Mouse (Mus musculus) gastrocnemius, postnatal 4 days (tissue): ENCODE data around the gene Hist1h3f. TPM values are rescaled to one million over a fixed set of nuclear protein-coding genes. Genes with fewer than 3 reads are reported as not detected.
A peak's percentile ranks its signal among the peaks of the same experiment; 100 is the strongest.
"Not testable (repeated sequence)": the region's sequence is repeated elsewhere in the genome, so short reads cannot be mapped to it uniquely, and the experiment has no call there.

Experiments
- DNase-seq, 2 experiments: peaks; one replicate each; pipeline ENCODE4 v3.0.0; 2021 to 2022; ENCODE audit warnings: low spot score in 2 of 2, mixed read lengths in 2 of 2
- total RNA-seq, 2 experiments: library from RNA; stranded (reverse); gene quantifications; 2 replicates each; pipeline ENCODE4 v1.2.3; 2021

Gene Hist1h3f
- total RNA-seq, 2 experiments from 2014 or later, result 92.1 to 134 TPM

DNA sequence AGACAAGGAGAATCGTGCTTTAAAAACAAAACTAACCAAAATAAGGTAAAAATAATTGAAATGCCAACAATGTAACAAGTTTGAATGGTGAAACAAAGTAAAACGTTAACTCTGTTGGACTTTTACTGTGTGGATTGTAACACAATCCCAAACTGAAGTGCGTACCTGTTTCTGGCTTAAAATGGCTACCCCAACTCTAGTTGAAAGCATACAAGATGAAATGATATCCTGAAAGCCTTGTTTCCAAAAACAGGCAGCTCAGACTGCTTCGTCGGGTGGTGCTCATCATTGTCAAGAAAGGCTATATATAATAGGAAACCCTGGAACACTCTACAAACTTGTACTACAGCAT lies 17.7 kb downstream of the Hist1h3f start:
- DNase-seq, result not testable (repeated sequence)

DNA sequence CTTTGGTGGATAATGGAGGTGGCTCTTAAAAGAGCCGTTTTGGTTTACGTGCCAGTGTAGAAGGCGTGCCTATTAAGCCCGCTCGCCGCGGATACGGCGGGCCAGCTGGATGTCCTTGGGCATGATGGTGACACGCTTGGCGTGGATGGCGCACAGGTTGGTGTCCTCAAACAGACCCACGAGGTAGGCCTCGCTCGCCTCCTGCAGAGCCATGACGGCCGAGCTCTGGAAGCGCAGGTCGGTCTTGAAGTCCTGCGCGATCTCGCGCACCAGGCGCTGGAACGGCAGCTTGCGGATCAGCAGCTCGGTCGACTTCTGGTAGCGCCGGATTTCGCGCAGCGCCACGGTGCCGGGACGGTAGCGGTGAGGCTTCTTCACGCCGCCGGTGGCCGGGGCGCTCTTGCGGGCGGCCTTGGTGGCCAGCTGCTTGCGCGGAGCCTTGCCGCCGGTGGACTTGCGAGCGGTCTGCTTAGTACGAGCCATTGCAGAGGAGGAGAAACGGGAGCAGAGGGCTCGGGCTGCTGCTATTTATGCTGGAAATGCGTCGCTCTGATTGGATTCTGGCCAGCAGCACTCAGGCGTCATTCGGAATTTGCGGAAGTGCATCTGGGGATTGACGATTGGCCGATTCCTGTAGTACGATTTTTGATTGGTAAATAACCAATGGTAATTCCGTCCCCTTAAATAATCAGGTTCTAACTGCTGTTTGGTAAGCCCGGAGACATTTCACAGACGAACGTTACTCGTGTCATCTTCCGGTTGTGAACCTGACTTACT lies 18.2 kb downstream of the Hist1h3f start, which contains the start of gene Hist1h3e:
Gene Hist1h3e, minus strand, starts transcription at position 487 of the 777 bp plus-strand sequence.
- DNase-seq, result peak; percentile 84 to 92

DNA sequence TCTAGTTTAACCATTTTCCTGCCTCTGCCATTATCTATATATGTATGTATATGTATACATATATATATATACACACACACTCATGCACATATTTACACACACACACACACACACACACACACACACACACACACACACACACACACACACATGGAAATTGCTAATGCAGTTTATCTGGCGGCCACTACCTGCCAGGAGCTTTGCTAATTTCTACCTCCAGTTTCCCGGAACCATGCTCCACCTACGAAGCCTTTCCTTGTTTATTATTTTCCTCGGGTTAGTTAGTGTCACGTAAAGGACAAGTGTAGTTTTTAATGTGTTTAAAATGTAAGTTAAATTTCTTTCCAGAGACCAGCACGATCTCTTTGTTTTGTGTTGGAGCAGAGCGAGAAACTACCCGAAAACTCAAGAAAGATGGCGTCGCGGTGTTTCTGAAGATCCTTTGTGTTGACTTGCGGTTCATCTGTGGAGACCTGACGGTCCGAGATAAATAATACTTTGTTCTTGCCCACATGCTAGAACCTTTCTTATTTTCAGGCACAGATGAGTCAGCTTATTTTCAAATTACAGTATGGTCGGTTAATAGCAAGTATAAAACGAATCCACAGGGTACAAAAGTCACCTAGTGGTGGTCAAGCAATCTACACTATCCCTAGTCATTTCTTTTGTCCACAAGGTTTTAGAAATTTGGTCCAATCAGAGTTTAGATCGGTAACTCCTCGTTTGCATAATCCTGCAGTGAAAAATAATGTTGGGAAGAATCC lies 19.0 kb downstream of the Hist1h3f start:
- DNase-seq, result no peak

DNA sequence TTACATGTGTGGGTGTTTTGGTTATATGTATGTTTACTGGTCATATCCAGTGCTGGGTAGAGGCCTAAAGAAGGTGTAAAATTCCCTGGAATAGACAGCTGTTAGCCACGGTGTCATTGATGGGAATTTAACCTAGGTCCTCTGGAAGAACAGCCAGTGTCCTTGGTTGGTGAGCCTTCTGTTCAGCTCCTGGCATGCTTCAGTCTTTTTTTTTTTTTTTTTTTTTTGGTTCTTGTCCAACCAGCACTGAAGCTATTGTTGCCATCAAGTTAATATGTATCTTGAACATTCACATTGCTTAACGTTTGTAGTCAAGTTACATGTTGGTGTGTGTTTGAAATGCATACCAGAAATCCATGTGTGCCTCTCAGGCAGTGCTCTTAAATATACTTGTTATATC lies 20.6 kb downstream of the Hist1h3f start:
- DNase-seq, result no peak

DNA sequence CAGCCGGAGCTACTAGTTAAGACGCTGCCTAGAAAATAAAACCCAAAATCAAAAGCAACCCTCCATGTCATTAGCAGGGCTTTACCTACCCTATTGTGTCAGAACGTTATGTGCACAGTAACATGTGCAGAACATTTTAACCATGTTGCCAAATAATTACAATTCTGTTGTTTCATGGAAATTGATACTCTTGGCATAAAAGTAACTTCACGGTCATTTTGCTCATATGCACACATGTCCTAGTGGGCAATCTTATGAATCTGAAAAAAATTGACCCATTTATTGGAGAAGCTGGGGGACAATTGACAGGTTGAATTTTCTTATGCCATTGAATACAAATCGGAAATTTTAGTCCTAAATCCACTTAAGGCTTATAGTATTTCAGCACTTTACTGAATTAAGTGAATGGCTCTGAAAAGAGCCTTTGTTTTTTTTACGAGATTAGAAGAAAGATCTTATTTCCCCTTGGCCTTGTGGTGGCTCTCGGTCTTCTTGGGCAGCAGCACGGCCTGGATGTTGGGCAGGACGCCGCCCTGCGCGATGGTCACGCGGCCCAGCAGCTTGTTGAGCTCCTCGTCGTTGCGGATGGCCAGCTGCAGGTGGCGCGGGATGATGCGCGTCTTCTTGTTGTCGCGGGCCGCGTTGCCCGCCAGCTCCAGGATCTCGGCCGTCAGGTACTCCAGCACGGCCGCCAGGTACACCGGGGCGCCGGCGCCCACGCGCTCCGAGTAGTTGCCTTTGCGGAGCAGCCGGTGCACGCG lies 26.6 kb downstream of the Hist1h3f start:
- not testable (repeated sequence) for DNase-seq

DNA sequence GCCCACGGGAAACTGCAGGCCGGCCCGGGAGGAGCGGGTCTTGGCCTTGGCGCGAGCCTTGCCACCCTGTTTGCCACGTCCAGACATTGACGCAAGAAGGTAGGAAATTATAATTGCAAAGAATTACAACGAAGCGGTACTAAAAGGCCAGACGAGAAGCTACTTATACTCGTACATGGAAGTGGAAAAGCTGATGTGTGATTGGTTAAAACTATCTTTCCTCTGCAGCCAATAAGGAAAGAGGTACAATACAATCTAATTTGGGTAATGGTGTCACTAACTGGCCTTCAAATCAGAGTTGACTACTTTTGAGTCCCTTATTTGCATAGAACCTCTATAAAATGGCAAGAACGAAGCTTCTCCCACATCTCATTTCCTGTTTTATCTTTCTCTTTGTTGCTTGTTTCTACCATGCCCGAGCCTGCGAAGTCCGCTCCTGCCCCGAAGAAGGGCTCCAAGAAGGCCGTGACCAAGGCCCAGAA lies 27.2 kb downstream of the Hist1h3f start, which contains the start of the genes Hist1h2ae and Hist1h2bg:
Gene Hist1h2ae, minus strand, starts transcription at position 199 of the 482 bp plus-strand sequence.
Gene Hist1h2bg, plus strand, starts transcription at position 375 of the 482 bp plus-strand sequence.
- DNase-seq, result peak in 1 of 2 experiments; percentile 53

DNA sequence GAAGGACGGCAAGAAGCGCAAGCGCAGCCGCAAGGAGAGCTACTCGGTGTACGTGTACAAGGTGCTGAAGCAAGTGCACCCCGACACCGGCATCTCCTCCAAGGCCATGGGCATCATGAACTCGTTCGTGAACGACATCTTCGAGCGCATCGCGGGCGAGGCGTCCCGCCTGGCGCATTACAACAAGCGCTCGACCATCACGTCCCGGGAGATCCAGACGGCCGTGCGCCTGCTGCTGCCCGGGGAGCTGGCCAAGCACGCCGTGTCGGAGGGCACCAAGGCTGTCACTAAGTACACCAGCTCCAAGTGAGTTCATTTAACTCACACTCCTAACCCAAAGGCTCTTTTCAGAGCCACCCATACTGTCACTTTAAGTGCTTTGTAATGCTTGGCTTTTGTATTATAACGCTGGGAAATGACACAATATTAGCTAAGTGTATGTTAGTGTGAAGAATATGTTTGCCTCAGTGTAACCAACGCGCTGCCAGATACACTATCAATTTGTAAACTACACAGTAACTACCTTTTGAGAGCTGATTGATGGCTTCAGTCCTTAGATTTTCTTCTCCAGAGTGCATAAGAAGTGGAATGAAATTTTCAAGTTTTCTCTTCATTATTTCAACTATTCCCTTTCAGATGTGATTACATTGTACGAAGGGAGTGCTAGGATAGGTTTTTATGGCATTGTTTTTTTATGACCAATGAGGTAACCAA lies 27.8 kb downstream of the Hist1h3f start:
- DNase-seq, result not testable (repeated sequence)

DNA sequence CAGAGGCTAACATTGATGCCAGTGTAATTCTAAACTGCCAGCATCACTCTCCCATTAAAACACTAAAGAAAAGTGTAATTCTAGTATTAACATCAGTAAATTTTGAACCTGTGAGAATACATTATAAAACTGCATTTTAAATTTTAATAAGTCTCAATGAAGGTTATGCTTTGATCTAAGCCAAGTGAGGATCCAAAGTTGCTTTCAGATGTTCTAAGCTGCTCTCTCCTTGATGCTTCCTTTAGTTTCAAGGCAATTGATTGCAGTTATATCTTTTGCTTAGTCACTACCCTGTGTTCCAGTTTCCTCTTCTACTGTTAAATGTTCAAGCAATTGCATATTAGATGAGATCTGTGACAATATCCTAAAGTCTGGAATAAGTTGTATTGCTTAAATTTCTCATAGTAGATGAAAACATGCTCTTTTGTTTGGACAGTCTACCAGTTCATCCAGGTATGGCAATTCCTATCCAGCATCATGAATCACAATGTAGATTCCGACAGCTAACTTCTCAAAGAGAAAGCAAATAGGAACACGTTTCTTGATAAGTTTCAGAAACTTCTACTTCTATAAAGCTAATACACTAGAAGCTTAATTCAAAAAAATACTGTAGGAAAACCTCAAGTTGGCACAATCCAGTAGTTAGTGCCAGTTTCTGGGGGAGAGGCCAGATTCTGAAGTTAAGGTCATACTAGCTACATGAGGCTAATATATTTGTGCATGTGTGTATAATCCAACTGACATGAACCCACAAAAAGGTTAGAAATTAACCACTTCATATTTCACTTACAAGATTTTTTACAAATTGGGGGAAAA lies 28.6 kb downstream of the Hist1h3f start:
- no peak for DNase-seq

DNA sequence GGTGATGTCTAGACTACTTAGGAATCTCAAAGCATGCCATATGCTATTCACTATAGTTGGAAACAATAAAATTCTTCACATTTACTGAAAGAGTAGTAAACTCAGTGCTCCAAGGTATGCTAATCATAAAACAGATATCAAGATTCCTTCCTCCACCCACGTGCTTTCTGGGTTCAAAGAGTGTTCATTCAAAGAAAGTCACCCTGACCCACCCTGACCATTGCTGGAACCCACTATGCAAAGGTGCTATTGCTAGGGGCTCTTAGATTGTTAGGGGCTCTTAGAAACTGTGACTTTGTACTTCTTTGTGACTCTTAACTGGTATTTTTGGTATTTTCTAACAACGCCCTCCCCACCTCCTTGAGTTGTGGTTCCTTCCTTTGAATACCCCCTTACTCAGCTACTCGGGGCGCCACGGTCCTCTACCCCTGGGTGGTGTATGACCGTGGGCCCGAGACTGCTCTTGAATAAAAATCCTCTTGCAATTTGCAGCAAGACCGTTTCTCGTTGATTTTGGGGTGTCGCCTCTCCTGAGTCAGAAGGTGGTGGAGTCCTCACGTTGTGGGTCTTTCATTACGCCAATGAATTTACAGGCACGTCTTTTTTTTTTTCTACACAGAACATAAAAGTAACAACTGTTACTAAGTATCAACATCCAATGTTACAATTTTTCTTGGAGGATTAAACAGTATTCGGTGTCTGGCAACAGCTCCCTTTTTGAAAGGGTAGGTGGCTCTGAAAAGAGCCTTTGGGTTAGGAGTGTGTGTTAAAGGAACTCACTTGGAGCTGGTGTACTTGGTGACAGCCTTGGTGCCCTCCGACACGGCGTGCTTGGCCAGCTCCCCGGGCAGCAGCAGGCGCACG lies 29.4 kb downstream of the Hist1h3f start:
- not testable (repeated sequence) for DNase-seq

DNA sequence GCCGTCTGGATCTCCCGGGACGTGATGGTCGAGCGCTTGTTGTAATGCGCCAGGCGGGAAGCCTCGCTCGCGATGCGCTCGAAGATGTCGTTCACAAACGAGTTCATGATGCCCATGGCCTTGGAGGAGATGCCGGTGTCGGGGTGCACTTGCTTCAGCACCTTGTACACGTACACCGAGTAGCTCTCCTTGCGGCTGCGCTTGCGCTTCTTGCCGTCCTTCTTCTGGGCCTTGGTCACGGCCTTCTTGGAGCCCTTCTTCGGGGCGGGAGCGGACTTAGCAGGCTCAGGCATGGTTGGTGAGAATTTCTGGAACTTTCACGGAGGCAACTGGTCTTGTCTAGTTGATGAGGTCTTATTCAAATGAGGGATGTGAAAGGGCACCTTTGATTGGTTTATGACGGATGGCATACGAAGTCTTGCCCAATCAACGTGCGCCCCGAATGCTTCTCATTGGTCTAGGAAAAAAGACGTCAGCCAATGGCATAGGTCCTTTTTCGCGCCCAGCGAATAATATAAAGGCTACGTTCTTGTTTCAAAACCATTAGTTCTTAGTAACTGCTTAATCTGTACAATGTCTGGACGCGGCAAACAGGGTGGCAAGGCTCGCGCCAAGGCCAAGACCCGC lies 30.2 kb downstream of the Hist1h3f start, which contains the start of the genes Hist1h2bf and Hist1h2ad:
Gene Hist1h2bf, minus strand, starts transcription at position 299 of the 627 bp plus-strand sequence.
Gene Hist1h2ad, plus strand, starts transcription at position 484 of the 627 bp plus-strand sequence.
- DNase-seq, result peak; percentile 67 to 87

DNA sequence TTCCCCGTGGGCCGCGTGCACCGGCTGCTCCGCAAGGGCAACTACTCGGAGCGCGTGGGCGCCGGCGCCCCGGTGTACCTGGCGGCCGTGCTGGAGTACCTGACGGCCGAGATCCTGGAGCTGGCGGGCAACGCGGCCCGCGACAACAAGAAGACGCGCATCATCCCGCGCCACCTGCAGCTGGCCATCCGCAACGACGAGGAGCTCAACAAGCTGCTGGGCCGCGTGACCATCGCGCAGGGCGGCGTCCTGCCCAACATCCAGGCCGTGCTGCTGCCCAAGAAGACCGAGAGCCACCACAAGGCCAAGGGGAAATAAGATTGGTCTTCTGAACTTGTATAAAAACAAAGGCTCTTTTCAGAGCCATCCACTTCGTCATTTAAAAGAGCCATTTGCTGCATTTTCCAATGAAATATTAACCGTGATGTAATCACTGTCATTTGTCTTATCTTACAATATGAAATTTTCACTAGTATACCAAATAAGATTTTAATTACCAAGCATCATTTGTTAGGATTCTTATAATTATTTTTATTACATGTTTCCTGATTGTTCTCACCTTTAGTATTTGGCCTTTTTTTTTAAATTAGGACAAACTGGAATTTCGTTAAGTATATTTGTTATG lies 30.8 kb downstream of the Hist1h3f start:
- DNase-seq, result not testable (repeated sequence)

DNA sequence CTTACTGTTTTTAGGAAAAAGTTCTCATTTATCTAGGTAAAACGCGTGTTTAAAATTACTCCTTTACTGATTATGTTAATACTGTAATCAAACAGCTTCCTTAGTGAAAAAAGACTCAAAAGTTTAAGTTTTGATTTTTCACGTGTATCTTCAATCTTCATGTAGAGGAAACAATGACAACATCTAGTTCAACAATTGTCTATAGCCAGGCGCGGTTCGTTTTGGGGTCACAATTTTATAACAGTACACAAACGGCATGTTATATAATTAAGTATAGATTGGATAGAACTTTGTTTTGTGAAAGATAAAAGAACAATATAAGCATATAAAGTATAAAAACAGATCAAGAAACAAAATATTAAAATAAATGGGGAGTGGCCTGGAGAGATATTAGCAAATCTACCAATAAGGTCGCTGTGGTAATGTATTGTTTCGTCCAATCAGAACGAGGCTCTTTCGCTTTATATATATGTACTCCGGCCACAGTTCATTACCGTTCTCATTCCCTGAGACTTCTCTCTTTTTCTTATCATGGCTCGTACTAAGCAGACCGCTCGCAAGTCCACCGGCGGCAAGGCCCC lies 31.5 kb downstream of the Hist1h3f start, which contains the start of gene Hist1h3d:
Gene Hist1h3d, plus strand, starts transcription at position 493 of the 581 bp plus-strand sequence.
- DNase-seq, result peak in 1 of 2 experiments; percentile 39

DNA sequence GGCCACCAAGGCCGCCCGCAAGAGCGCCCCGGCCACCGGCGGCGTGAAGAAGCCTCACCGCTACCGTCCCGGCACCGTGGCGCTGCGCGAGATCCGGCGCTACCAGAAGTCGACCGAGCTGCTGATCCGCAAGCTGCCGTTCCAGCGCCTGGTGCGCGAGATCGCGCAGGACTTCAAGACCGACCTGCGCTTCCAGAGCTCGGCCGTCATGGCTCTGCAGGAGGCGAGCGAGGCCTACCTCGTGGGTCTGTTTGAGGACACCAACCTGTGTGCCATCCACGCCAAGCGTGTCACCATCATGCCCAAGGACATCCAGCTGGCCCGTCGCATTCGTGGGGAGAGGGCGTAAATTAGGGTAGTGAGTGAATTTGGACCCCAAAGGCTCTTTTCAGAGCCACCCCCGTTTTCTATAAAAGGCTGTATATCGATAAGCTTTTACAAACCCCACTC lies 32.0 kb downstream of the Hist1h3f start:
- DNase-seq, result not testable (repeated sequence)

DNA sequence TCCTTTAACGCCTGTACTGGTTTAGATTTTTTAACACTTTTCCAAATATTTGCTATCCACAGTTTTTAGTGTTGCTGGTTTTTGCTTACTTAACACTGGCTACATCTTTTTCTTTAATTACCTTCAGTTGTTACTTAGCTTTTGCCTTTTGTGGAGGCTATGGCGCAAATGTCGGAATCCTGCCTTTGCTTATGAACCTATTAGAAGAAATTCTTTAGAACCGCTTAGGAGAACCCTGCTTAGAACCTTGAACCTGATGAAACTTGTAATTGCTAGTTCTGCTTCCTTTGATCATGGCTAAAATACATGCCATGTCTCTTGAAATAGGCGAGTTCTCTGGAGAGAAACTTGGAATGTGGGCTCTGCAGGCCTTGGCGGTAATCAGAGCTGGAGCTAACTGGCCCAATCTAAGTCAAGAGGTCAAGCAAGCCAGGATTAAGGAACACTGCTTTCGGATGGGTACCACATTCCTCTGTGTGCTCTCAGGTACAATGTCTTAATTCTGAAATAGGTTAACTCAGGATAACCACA lies 32.6 kb downstream of the Hist1h3f start:
- no peak for DNase-seq

DNA sequence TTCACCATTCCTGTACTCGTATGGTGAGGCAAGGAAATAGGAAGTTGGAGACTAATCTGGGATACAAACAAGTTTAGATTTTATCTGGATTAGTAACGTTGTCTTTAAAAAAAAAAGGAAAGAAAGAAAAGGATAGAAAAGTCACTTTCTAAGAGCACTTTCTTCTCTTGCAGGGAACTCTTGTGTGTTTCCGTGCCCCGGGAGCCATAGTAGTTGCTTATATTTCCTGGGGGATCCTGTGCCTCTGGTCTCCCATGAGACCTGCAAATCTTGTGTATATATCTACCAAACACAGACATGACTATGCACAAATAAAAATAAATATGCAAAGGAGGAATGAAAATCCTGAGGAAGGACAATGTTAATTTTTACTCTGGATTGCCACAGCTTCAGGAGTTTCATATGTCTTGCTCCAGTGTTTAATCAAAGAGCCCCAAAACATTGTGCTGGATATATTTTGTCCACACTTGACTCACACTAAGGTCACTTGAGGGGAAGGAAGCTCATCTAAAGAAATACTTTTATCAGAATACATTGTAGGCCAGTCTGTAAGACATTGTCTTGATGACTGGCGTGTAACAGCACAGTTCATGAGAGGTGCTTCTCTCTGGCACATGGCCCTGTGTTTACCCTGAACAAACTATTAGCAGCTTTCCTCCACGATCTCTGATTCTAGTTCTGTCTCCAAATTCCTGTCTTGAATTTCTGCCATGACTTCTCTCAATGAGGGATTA lies 33.2 kb downstream of the Hist1h3f start:
- DNase-seq, result no peak

DNA sequence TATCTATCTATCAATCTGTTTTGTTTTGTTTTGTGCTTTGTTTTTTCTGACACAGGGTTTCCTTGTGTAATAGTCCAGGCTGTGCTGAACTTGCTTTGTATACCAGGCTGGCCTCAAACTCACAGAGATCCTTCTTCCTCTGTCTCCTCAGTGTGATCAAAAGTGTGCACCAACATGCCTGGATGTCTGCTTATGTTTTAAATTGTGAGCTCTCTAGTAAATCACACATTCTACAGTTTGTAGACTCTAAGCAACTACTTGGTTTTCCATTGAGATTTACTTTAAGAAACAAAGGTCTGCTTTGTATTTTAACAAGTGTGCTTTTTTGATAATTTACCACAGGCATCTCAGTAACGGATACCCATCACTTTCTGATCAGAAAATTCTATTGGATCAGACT lies 34.0 kb downstream of the Hist1h3f start:
- no peak for DNase-seq
